Mouse (Mus musculus) kidney, adult 2 months (tissue): ENCODE measurements around the gene Mau2.

ENCODE experiments used
- CTCF ChIP-seq: fragments of 200-500 bp; conservative IDR thresholded peaks from 2 replicates; pipeline ENCODE4 v1.5.1; 2011; ENCODE audit warnings: low read depth, mild to moderate bottlenecking, control low read depth, low read length, moderate library complexity, mixed read lengths; ENCODE audit not compliant: insufficient read depth, insufficient read length
- POLR2A ChIP-seq: fragments of 200-500 bp; IDR thresholded peaks from one replicate; pipeline ENCODE4 v1.6.1; 2011; ENCODE audit warnings: low read depth, low read length, control low read depth

- TF ChIP-seq CTCF = no peak
- TF ChIP-seq POLR2A = no peak
Measured at GRCm38 (mm10) chr8:70071836-70072440, 29.4 kb upstream of the Mau2 start.
